Mouse (Mus musculus) midbrain, embryonic 16.5 days (tissue): ENCODE measurements around the gene 1700001O22Rik. TPM values are rescaled to one million over a fixed set of nuclear protein-coding genes. Genes with fewer than 3 reads are reported as not detected.
A peak's percentile ranks its signal among the peaks of the same experiment; 100 is the strongest.

Experiments used
- ATAC-seq: fragments of 200-750 bp; cut with Nextera tagmentation; 2 replicates; pipeline ENCODE4 v1.8.0; 2017; ENCODE audit warnings: moderate TSS enrichment
- H3K27ac ChIP-seq: fragments of 300-500 bp; sonication (generic); 2 replicates; pipeline ENCODE4 v1.5.1; 2014; ENCODE audit warnings: mild to moderate bottlenecking, low read length, mixed read lengths
- H3K27me3 ChIP-seq: fragments of 300-500 bp; sonication (generic); 2 replicates; pipeline ENCODE4 v1.6.1; 2014; ENCODE audit warnings: low read depth, low read length, mixed read lengths; ENCODE audit not compliant: control insufficient read depth, insufficient read depth
- H3K36me3 ChIP-seq: fragments of 300-500 bp; sonication (generic); 2 replicates; pipeline ENCODE4 v1.6.1; 2014; ENCODE audit warnings: mild to moderate bottlenecking, low read length, moderate library complexity, mixed read lengths; ENCODE audit not compliant: control insufficient read depth, insufficient read depth
- H3K4me1 ChIP-seq: fragments of 300-500 bp; sonication (generic); 2 replicates; pipeline ENCODE4 v1.6.1; 2014; ENCODE audit warnings: mild to moderate bottlenecking, low read length, mixed read lengths; ENCODE audit not compliant: control insufficient read depth, insufficient read depth
- H3K4me2 ChIP-seq: fragments of 300-500 bp; sonication (generic); 2 replicates; pipeline ENCODE4 v1.6.1; 2014; ENCODE audit warnings: mild to moderate bottlenecking, low read length, mixed read lengths
- H3K4me3 ChIP-seq: fragments of 300-500 bp; sonication (generic); 2 replicates; pipeline ENCODE4 v1.5.1; 2014; ENCODE audit warnings: low read depth, mild to moderate bottlenecking, low read length, moderate library complexity, mixed read lengths
- H3K9ac ChIP-seq: fragments of 300-500 bp; sonication (generic); 2 replicates; pipeline ENCODE4 v1.6.1; 2014; ENCODE audit warnings: low read depth, low read length, mixed read lengths
- H3K9me3 ChIP-seq: fragments of 300-500 bp; sonication (generic); replicated peaks from 2 replicates; pipeline ENCODE4 v1.6.1; 2014; ENCODE audit warnings: mild to moderate bottlenecking, low read length, mixed read lengths; ENCODE audit not compliant: control insufficient read depth, poor library complexity, severe bottlenecking
- WGBS: fragments of 180-500 bp; shearing (Covaris S2); extraction: QIAGEN DNeasy Blood & Tissue Kit; methylation state at CpG from one replicate; pipeline ENCODE4 v1.1.7; 2014; 5-methylcytosine and 5-hydroxymethylcytosine counted together
- polyA plus RNA-seq: library from polyadenylated mRNA; unstranded; fragments of >200 nt; fragmentation: Nextera tagmentation; extraction: Ambion mirVana; gene quantifications from 2 replicates; pipeline ENCODE4 v1.2.1, GENCODE M21; 2015

1700001O22Rik gene
- polyA plus RNA-seq, 1 experiment from 2014 or later, result 2.1 TPM

GRCm38 (mm10) chr2:30777266-30777665 is 26.2 kb downstream of the 1700001O22Rik start:
- WGBS, result 96% methylated on average over 3 of the region's 3 CpGs

GRCm38 (mm10) chr2:30775955-30776354 is 27.5 kb downstream of the 1700001O22Rik start:
- no peak for ATAC-seq
- peaks cover 18% of the 10 kb centered on the region for H3K4me1 ChIP-seq
- 56% methylated on average over 3 of the region's 3 CpGs for WGBS
- no peak overlapping the region for H3K9ac ChIP-seq
- H3K27ac ChIP-seq, result no peak overlapping the region
- no peak overlapping the region for H3K4me2 ChIP-seq
- H3K36me3 ChIP-seq, result no peaks in the 10 kb centered on the region
- H3K4me3 ChIP-seq, result no peak overlapping the region
- no peaks in the 10 kb centered on the region for H3K27me3 ChIP-seq
- H3K9me3 ChIP-seq, result no peaks in the 10 kb centered on the region

More at GRCm38 (mm10) chr2:30777266-30777665, 26.2 kb downstream of the 1700001O22Rik start:
- no peaks in the 10 kb centered on the region for H3K9me3 ChIP-seq
- H3K4me3 ChIP-seq, result no peak overlapping the region
- H3K27me3 ChIP-seq, result no peaks in the 10 kb centered on the region
- no peak overlapping the region for H3K27ac ChIP-seq
- H3K9ac ChIP-seq, result no peak overlapping the region
- no peaks in the 10 kb centered on the region for H3K36me3 ChIP-seq
- H3K4me2 ChIP-seq, result no peak overlapping the region
- no peak for ATAC-seq
- H3K4me1 ChIP-seq, result peaks cover 6% of the 10 kb centered on the region; the same call in 1 of the 2 replicates

- Histone ChIP-seq H3K4me1 (peaks cover 18% of the 10 kb centered on the region), H3K9ac (no peak overlapping the region), H3K9me3 (no peaks in the 10 kb centered on the region), H3K4me3 (no peak overlapping the region), H3K27me3 (no peaks in the 10 kb centered on the region), H3K4me2 (no peak overlapping the region), H3K27ac (no peak overlapping the region), H3K36me3 (no peaks in the 10 kb centered on the region)
- 75% methylated on average over 8 of the region's 8 CpGs for WGBS
- no peak for ATAC-seq
These were observed 30.0 kb downstream of the 1700001O22Rik start for GRCm38 (mm10) chr2:30773313-30774005.

- H3K4me2 ChIP-seq, result no peak overlapping the region
- H3K9me3 ChIP-seq, result no peaks in the 10 kb centered on the region
- no peak for ATAC-seq
- no peak overlapping the region for H3K4me3 ChIP-seq
- H3K4me1 ChIP-seq, result peaks cover 18% of the 10 kb centered on the region
- no peak overlapping the region for H3K27ac ChIP-seq
- WGBS, result 39% methylated on average over 15 of the region's 15 CpGs
- H3K9ac ChIP-seq, result no peak overlapping the region
- H3K36me3 ChIP-seq, result no peaks in the 10 kb centered on the region
- H3K27me3 ChIP-seq, result no peaks in the 10 kb centered on the region
These were observed 30.7 kb downstream of the 1700001O22Rik start for GRCm38 (mm10) chr2:30772581-30773312.

- Histone ChIP-seq H3K9ac (peak overlapping the region; percentile 77), H3K4me3 (peak overlapping the region; percentile 49), H3K27me3 (no peaks in the 10 kb centered on the region), H3K4me1 (peaks cover 21% of the 10 kb centered on the region), H3K36me3 (no peaks in the 10 kb centered on the region), H3K27ac (peak overlapping the region; percentile 83), H3K4me2 (peak overlapping the region; percentile 90), H3K9me3 (no peaks in the 10 kb centered on the region)
- peak; percentile 61 for ATAC-seq
- WGBS, result 4% methylated on average over 19 of the region's 19 CpGs
These were observed 31.5 kb downstream of the 1700001O22Rik start for GRCm38 (mm10) chr2:30771806-30772460.

GRCm38 (mm10) chr2:30771368-30771805 is 32.1 kb downstream of the 1700001O22Rik start:
- Histone ChIP-seq H3K4me2 (peak overlapping the region; percentile 90), H3K27me3 (no peaks in the 10 kb centered on the region), H3K9ac (peak overlapping the region; percentile 77), H3K4me1 (peaks cover 21% of the 10 kb centered on the region), H3K36me3 (no peaks in the 10 kb centered on the region), H3K27ac (peak overlapping the region; percentile 83), H3K4me3 (peak overlapping the region; percentile 49), H3K9me3 (no peaks in the 10 kb centered on the region)
- ATAC-seq, result peak; percentile 58
- under 1% methylated on average over 49 of the region's 51 CpGs for WGBS

GRCm38 (mm10) chr2:30769187-30769586 is 34.3 kb downstream of the 1700001O22Rik start:
- Histone ChIP-seq H3K4me3 (no peak overlapping the region), H3K9ac (no peak overlapping the region), H3K27ac (no peak overlapping the region), H3K9me3 (0 out of 2 replicates have a peak, but pooled peaks cover 3% of the 10 kb centered on the region), H3K4me1 (peaks cover 21% of the 10 kb centered on the region), H3K36me3 (no peaks in the 10 kb centered on the region), H3K27me3 (no peaks in the 10 kb centered on the region), H3K4me2 (no peak overlapping the region)
- no peak for ATAC-seq
- 65% methylated on average over 6 of the region's 6 CpGs for WGBS

- Histone ChIP-seq H3K9ac (no peak overlapping the region), H3K4me2 (no peak overlapping the region), H3K36me3 (no peaks in the 10 kb centered on the region), H3K27me3 (no peaks in the 10 kb centered on the region), H3K27ac (no peak overlapping the region), H3K9me3 (0 out of 2 replicates have a peak, but pooled peaks cover 3% of the 10 kb centered on the region), H3K4me3 (no peak overlapping the region), H3K4me1 (peaks cover 21% of the 10 kb centered on the region)
- 80% methylated on average over 5 of the region's 5 CpGs for WGBS
- no peak for ATAC-seq
These were observed 34.9 kb downstream of the 1700001O22Rik start for GRCm38 (mm10) chr2:30768529-30768928.
